Mouse (Mus musculus) testis, adult 2 months (tissue): ENCODE data around the gene Gabrg3.

Experiments
- CTCF ChIP-seq: fragments of 200-500 bp; IDR thresholded peaks from 2 replicates; pipeline ENCODE4 v1.5.1; 2012; ENCODE audit warnings: low read depth, mild to moderate bottlenecking, inconsistent platforms, low read length, moderate library complexity; ENCODE audit not compliant: control insufficient read depth, insufficient read depth, insufficient replicate concordance
- POLR2A ChIP-seq: fragments of 200-500 bp; IDR thresholded peaks from 2 replicates; pipeline ENCODE4 v1.6.1; 2012; ENCODE audit warnings: low read depth, mild to moderate bottlenecking, inconsistent platforms, low read length, moderate library complexity; ENCODE audit not compliant: control insufficient read depth

DNA sequence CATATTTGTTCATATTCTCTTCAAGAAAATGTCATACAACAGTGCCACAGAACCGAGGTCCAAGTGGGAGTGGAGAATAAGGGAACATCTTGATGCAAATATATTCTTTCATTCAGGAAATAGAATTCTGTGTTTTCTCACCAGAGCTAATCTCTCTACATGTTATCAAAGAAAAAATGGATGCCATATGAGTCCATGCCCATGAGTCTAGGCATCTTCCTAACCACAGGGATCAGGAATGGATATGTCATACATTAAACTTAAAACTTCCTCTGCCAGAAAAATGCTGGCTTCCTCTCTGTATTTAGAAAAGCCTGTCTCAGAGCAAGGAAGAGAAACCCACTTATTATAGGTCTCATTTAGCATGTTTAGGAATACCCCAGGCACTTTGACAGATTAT is 92.9 kb downstream of the Gabrg3 start:
- TF ChIP-seq CTCF (no peak), POLR2A (no peak)
